Mouse (Mus musculus) hindbrain, embryonic 12.5 days (tissue): Measurements from ENCODE around the gene Mrnip. TPM values are rescaled to one million over a fixed set of nuclear protein-coding genes. Genes with fewer than 3 reads are reported as not detected.

Source experiments
- ATAC-seq: fragments of 200-750 bp; cut with Nextera tagmentation; 2 replicates; pipeline ENCODE4 v1.8.0; 2017; ENCODE audit warnings: moderate TSS enrichment; ENCODE audit not compliant: low FRiP score
- H3K27ac ChIP-seq: fragments of 300-500 bp; sonication (generic); 2 replicates; pipeline ENCODE4 v1.5.1; 2016; ENCODE audit warnings: mild to moderate bottlenecking
- H3K27me3 ChIP-seq: fragments of 300-500 bp; sonication (generic); 2 replicates; pipeline ENCODE4 v1.6.1; 2016; ENCODE audit warnings: mild to moderate bottlenecking
- H3K36me3 ChIP-seq: fragments of 300-500 bp; sonication (generic); 2 replicates; pipeline ENCODE4 v1.6.1; 2016; ENCODE audit warnings: mild to moderate bottlenecking
- H3K4me1 ChIP-seq: fragments of 300-500 bp; sonication (generic); 2 replicates; pipeline ENCODE4 v1.6.1; 2016
- H3K4me2 ChIP-seq: fragments of 300-500 bp; sonication (generic); replicated peaks from 2 replicates; pipeline ENCODE4 v1.6.1; 2016; ENCODE audit warnings: mild to moderate bottlenecking
- H3K4me3 ChIP-seq: fragments of 300-500 bp; sonication (generic); 2 replicates; pipeline ENCODE4 v1.5.1; 2016; ENCODE audit warnings: mild to moderate bottlenecking
- H3K9ac ChIP-seq: fragments of 300-500 bp; sonication (generic); 2 replicates; pipeline ENCODE4 v1.6.1; 2016; ENCODE audit warnings: mild to moderate bottlenecking, moderate library complexity
- H3K9me3 ChIP-seq: fragments of 300-500 bp; sonication (generic); replicated peaks from 2 replicates; pipeline ENCODE4 v1.6.1; 2016; ENCODE audit warnings: mild to moderate bottlenecking
- WGBS: fragments of 180-500 bp; shearing (Covaris S2); methylation state at CpG from one replicate; pipeline ENCODE4 v1.1.7; 2016; 5-methylcytosine and 5-hydroxymethylcytosine counted together
- microRNA-seq: library from miRNA; unstranded; fragments of <30 nt; microRNA quantifications from one replicate; pipeline ENCODE4, GENCODE M21; 2017
- polyA plus RNA-seq: library from polyadenylated mRNA; unstranded; fragments of >200 nt; fragmentation: Nextera tagmentation; extraction: Ambion mirVana; gene quantifications from 2 replicates; pipeline ENCODE4 v1.2.1, GENCODE M21; 2016

The Mrnip gene
- polyA plus RNA-seq, 1 experiment from 2014 or later: 22.2 TPM

DNA sequence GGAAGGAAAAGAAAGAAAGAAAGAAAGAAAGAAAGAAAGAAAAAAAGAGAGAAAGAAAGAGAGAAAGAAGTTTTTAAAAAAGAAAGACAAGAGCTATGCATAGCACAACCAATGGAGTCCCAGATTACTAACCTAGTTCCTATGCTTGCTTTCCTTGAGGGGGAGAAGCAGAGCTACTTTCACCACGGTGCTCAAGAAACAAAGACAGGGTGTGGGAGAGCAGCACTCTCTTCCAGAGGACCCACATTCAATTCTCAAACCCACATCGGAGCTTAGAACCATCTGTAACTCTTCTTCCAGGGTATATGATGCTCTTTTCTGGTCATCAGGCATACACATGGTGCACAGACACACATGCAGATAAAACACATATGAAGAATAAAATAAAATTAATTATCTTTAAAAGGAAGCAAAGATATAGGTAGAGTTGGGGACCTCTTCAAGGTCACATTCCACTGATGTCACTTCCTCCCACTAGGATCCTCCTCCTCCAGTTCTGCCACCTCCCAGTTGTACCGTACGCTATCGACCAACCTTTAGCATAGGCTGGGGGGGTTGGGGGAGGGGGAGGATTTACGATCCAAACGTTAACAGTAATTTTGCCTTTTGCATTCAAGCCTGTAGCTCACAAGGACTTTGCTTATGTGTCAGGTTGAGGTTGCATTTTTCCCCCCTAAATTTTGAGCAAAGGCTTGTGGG, 74.4 kb downstream of the Mrnip start:
- Histone ChIP-seq H3K4me2 (no peak overlapping the region), H3K4me3 (no peak overlapping the region), H3K9ac (no peak overlapping the region), H3K27me3 (no peaks in the 10 kb centered on the region), H3K36me3 (no peaks in the 10 kb centered on the region), H3K27ac (no peak overlapping the region), H3K4me1 (peaks cover 7% of the 10 kb centered on the region; the same call in 1 of the 2 replicates), H3K9me3 (no peaks in the 10 kb centered on the region)
- 88% methylated on average over 7 of the region's 7 CpGs for WGBS
- no peak for ATAC-seq

Small RNA genes lying within 50 kb of the gene (microRNA-seq; reads per million reads assigned to microRNA genes)
- not detected for gene Mir6919

Other genes starting within 250 kb of the Mrnip start
- 84.2 and 84.3 TPM in 2 replicates for gene Rnf130, start 149.1 kb upstream of the Mrnip start, polyA plus RNA-seq
- 46.1 and 51.2 TPM in 2 replicates for gene Tbc1d9b, start 43.0 kb upstream of the Mrnip start, polyA plus RNA-seq
- gene Sqstm1, start 36.4 kb downstream of the Mrnip start, polyA plus RNA-seq: 231 and 234 TPM in 2 replicates
- gene Mgat4b, start 36.4 kb downstream of the Mrnip start, polyA plus RNA-seq: 45.1 and 52.8 TPM in 2 replicates
- 0.61 and 1.3 TPM in 2 replicates for gene Ltc4s, start 64.2 kb downstream of the Mrnip start, polyA plus RNA-seq
- 7.6 and 8.1 TPM in 2 replicates for gene Maml1, start 117.9 kb downstream of the Mrnip start, polyA plus RNA-seq
- 308 and 311 TPM in 2 replicates for gene Canx, start 151.2 kb downstream of the Mrnip start, polyA plus RNA-seq
- 0.65 TPM in 1 of 2 replicates, not detected in the other for gene Cby3, start 180.0 kb downstream of the Mrnip start, polyA plus RNA-seq
- 623 and 641 TPM in 2 replicates for gene Hnrnph1, start 202.5 kb downstream of the Mrnip start, polyA plus RNA-seq